Mouse (Mus musculus) ES-CJ7 (cell line): ENCODE results near the gene Hypk.

Experiments
- DNase-seq: peaks from one replicate; pipeline ENCODE4 v3.0.0; 2011; ENCODE audit warnings: low read depth, low spot score

The Hypk gene

GRCm38 (mm10) chr2:121505942-121506882 lies 53.1 kb downstream of the Hypk start, which contains the start of the genes Mfap1a and Wdr76:
TSS of gene Mfap1a (minus strand) at chr2:121506665.
TSS of gene Wdr76 (plus strand) at chr2:121506723.
- DNase-seq = peak; percentile 95

DNA sequence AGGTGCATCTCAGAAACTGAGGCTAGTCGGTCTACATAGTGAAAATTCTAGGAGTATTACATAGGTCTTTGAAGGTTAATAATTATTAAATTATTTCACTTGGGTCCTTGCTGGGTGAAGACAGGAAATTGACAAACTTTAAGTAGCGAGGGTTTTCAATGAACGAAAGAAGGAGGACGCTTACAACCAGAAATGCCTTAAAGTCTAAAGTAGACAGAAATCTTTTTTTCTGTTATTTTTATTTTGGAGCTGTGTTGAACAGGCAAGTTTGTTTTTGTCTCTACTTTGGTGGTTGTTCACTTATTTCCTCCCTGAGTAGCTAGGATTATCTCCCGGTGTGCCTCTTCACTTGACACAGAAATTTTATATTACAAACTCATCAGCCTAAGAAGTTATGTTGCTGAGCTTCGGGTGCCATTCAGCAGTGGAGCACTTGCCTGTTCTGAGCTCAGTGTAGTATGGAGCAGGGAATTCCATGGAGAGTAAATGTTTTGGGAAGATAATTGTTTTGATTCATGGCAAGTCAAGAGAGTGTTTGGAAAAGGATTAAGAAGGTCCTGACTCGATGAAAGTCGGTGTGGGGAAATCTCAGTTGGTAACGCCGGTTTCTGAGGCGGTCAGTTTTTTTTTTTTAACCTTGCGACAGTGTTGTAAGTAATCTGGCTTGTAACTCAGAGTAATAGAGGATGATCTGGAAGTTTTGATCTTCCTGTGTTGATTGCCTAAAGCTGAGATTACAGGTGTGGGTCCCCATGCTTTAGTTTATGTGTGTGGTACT lies 54.3 kb downstream of the Hypk start:
- no peak for DNase-seq

GRCm38 (mm10) chr2:121507951-121508330 lies 54.9 kb downstream of the Hypk start:
- no peak for DNase-seq
